Mouse (Mus musculus): ENCODE data around the gene Myo10. TPM values are rescaled to one million over a fixed set of nuclear protein-coding genes. Genes with fewer than 3 reads are reported as not detected.

Gene Myo10
- polyA plus RNA-seq, 1 experiment from 2014 or later, result 35.0 TPM

- Histone ChIP-seq H3K9me3 (no peaks in the 10 kb centered on the region), H3K4me2 (replicated peaks) (no peak overlapping the region), H3K27ac (no peak overlapping the region), H3K4me3 (no peak overlapping the region), H3K4me1 (no peaks in the 10 kb centered on the region), H3K27me3 (replicated peaks) (no peaks in the 10 kb centered on the region; the same call in 1 of the 2 replicates), H3K36me3 (no peaks in the 10 kb centered on the region), H3K9ac (no peak overlapping the region)
- WGBS, result 87% methylated on average over 7 of the region's 7 CpGs
- ATAC-seq (ENCODE audit: low FRiP score, low read depth), result no peak
These were observed 31.4 kb upstream of the Myo10 start for GRCm38 (mm10) chr15:25590891-25591290.

GRCm38 (mm10) chr15:25591964-25592363 lies 30.4 kb upstream of the Myo10 start:
- H3K27me3 ChIP-seq (replicated peaks), result no peaks in the 10 kb centered on the region; the same call in 1 of the 2 replicates
- H3K4me2 ChIP-seq (replicated peaks), result no peak overlapping the region
- no peak overlapping the region for H3K4me3 ChIP-seq
- no peak overlapping the region for H3K27ac ChIP-seq
- no peaks in the 10 kb centered on the region for H3K4me1 ChIP-seq
- no peaks in the 10 kb centered on the region for H3K36me3 ChIP-seq
- ATAC-seq (ENCODE audit: low FRiP score, low read depth), result no peak
- H3K9ac ChIP-seq, result no peak overlapping the region
- H3K9me3 ChIP-seq, result no peaks in the 10 kb centered on the region
- WGBS, result 85% methylated on average over 4 of the region's 4 CpGs

- H3K9ac ChIP-seq, result no peak overlapping the region
- no peak overlapping the region for H3K4me3 ChIP-seq
- H3K27me3 ChIP-seq (replicated peaks), result no peaks in the 10 kb centered on the region; the same call in 1 of the 2 replicates
- no peaks in the 10 kb centered on the region for H3K36me3 ChIP-seq
- no peak overlapping the region for H3K4me2 ChIP-seq (replicated peaks)
- H3K27ac ChIP-seq, result no peak overlapping the region
- no peak for ATAC-seq (ENCODE audit: low FRiP score, low read depth)
- H3K4me1 ChIP-seq, result no peaks in the 10 kb centered on the region
- H3K9me3 ChIP-seq, result no peaks in the 10 kb centered on the region
- WGBS, result 36% methylated on average over 7 of the region's 7 CpGs
These were observed 28.7 kb upstream of the Myo10 start for GRCm38 (mm10) chr15:25593469-25594150.

GRCm38 (mm10) chr15:25598313-25598712 lies 24.0 kb upstream of the Myo10 start:
- 89% methylated on average over 5 of the region's 5 CpGs for WGBS
- Histone ChIP-seq H3K4me2 (replicated peaks) (no peak overlapping the region), H3K9ac (no peak overlapping the region), H3K27ac (no peak overlapping the region), H3K4me1 (no peaks in the 10 kb centered on the region), H3K36me3 (no peaks in the 10 kb centered on the region), H3K27me3 (replicated peaks) (no peaks in the 10 kb centered on the region; the same call in 1 of the 2 replicates), H3K9me3 (no peaks in the 10 kb centered on the region), H3K4me3 (no peak overlapping the region)
- no peak for ATAC-seq (ENCODE audit: low FRiP score, low read depth)

GRCm38 (mm10) chr15:25602306-25602705 lies 20.0 kb upstream of the Myo10 start:
- no peaks in the 10 kb centered on the region for H3K36me3 ChIP-seq
- no peak overlapping the region for H3K4me3 ChIP-seq
- no peak overlapping the region for H3K4me2 ChIP-seq (replicated peaks)
- H3K27me3 ChIP-seq (replicated peaks), result no peaks in the 10 kb centered on the region
- H3K9me3 ChIP-seq, result 0 out of 2 replicates have a peak, but pooled peaks cover 4% of the 10 kb centered on the region
- no peak overlapping the region for H3K27ac ChIP-seq
- no peak for ATAC-seq (ENCODE audit: low FRiP score, low read depth)
- H3K4me1 ChIP-seq, result no peaks in the 10 kb centered on the region
- no peak overlapping the region for H3K9ac ChIP-seq
- 84% methylated on average over 8 of the region's 8 CpGs for WGBS

GRCm38 (mm10) chr15:25603286-25603685 lies 19.0 kb upstream of the Myo10 start:
- H3K4me3 ChIP-seq, result no peak overlapping the region
- H3K4me1 ChIP-seq, result no peaks in the 10 kb centered on the region
- H3K4me2 ChIP-seq (replicated peaks), result 0 out of 2 replicates have a peak overlapping the region, but pooled peaks have one; percentile 12
- 0 out of 2 replicates have a peak, but pooled peaks cover 4% of the 10 kb centered on the region for H3K9me3 ChIP-seq
- H3K27me3 ChIP-seq (replicated peaks), result no peaks in the 10 kb centered on the region
- no peak overlapping the region for H3K9ac ChIP-seq
- H3K36me3 ChIP-seq, result no peaks in the 10 kb centered on the region
- WGBS, result 51% methylated on average over 6 of the region's 6 CpGs
- no peak for ATAC-seq (ENCODE audit: low FRiP score, low read depth)
- H3K27ac ChIP-seq, result no peak overlapping the region

- Histone ChIP-seq H3K4me1 (no peaks in the 10 kb centered on the region), H3K27me3 (replicated peaks) (no peaks in the 10 kb centered on the region), H3K9me3 (0 out of 2 replicates have a peak, but pooled peaks cover 4% of the 10 kb centered on the region)
These were observed 18.1 kb upstream of the Myo10 start for GRCm38 (mm10) chr15:25604231-25604630.

GRCm38 (mm10) chr15:25605376-25605775 lies 16.9 kb upstream of the Myo10 start:
- Histone ChIP-seq H3K9ac (no peak overlapping the region), H3K27ac (no peak overlapping the region), H3K27me3 (replicated peaks) (no peaks in the 10 kb centered on the region), H3K36me3 (no peaks in the 10 kb centered on the region), H3K4me1 (no peaks in the 10 kb centered on the region), H3K9me3 (0 out of 2 replicates have a peak, but pooled peaks cover 4% of the 10 kb centered on the region), H3K4me2 (replicated peaks) (no peak overlapping the region), H3K4me3 (no peak overlapping the region)
- WGBS, result 80% methylated on average over 4 of the region's 4 CpGs
- ATAC-seq (ENCODE audit: low FRiP score, low read depth), result no peak

More at GRCm38 (mm10) chr15:25604231-25604630, 18.1 kb upstream of the Myo10 start:
- 62% methylated on average over 1 of the region's 1 CpGs for WGBS
- no peaks in the 10 kb centered on the region for H3K36me3 ChIP-seq
- H3K4me2 ChIP-seq (replicated peaks), result no peak overlapping the region
- H3K9ac ChIP-seq, result no peak overlapping the region
- ATAC-seq (ENCODE audit: low FRiP score, low read depth), result no peak
- H3K4me3 ChIP-seq, result no peak overlapping the region
- no peak overlapping the region for H3K27ac ChIP-seq

GRCm38 (mm10) chr15:25608742-25609141 lies 13.6 kb upstream of the Myo10 start:
- no peak overlapping the region for H3K4me2 ChIP-seq (replicated peaks)
- H3K36me3 ChIP-seq, result no peaks in the 10 kb centered on the region
- 73% methylated on average over 3 of the region's 3 CpGs for WGBS
- H3K4me1 ChIP-seq, result no peaks in the 10 kb centered on the region
- H3K9me3 ChIP-seq, result 0 out of 2 replicates have a peak, but pooled peaks cover 4% of the 10 kb centered on the region
- no peaks in the 10 kb centered on the region for H3K27me3 ChIP-seq (replicated peaks)
- no peak for ATAC-seq (ENCODE audit: low FRiP score, low read depth)
- no peak overlapping the region for H3K27ac ChIP-seq
- no peak overlapping the region for H3K4me3 ChIP-seq
- H3K9ac ChIP-seq, result no peak overlapping the region

- Histone ChIP-seq H3K9ac (no peak overlapping the region), H3K27ac (no peak overlapping the region), H3K4me2 (replicated peaks) (no peak overlapping the region), H3K4me1 (no peaks in the 10 kb centered on the region), H3K36me3 (no peaks in the 10 kb centered on the region), H3K27me3 (replicated peaks) (no peaks in the 10 kb centered on the region), H3K4me3 (no peak overlapping the region), H3K9me3 (0 out of 2 replicates have a peak, but pooled peaks cover under 1% of the 10 kb centered on the region)
- ATAC-seq (ENCODE audit: low FRiP score, low read depth), result no peak
- 87% methylated on average over 10 of the region's 10 CpGs for WGBS
These were observed 13.1 kb upstream of the Myo10 start for GRCm38 (mm10) chr15:25609253-25609652.

- Histone ChIP-seq H3K36me3 (no peaks in the 10 kb centered on the region), H3K9me3 (no peaks in the 10 kb centered on the region), H3K4me2 (replicated peaks) (no peak overlapping the region), H3K27me3 (replicated peaks) (no peaks in the 10 kb centered on the region), H3K4me1 (no peaks in the 10 kb centered on the region), H3K27ac (no peak overlapping the region), H3K4me3 (no peak overlapping the region), H3K9ac (no peak overlapping the region)
- ATAC-seq (ENCODE audit: low FRiP score, low read depth), result no peak
- 74% methylated on average over 6 of the region's 6 CpGs for whole genome bisulfite sequencing
These were observed 11.1 kb upstream of the Myo10 start for GRCm38 (mm10) chr15:25611178-25611577.

- no peaks in the 10 kb centered on the region for H3K36me3 ChIP-seq
- 85% methylated on average over 4 of the region's 4 CpGs for WGBS
- H3K4me1 ChIP-seq, result peaks cover 15% of the 10 kb centered on the region
- no peak overlapping the region for H3K4me3 ChIP-seq
- ATAC-seq (ENCODE audit: low FRiP score, low read depth), result no peak
- H3K27ac ChIP-seq, result no peak overlapping the region
- no peak overlapping the region for H3K9ac ChIP-seq
- H3K9me3 ChIP-seq, result no peaks in the 10 kb centered on the region
- H3K27me3 ChIP-seq (replicated peaks), result peaks cover 5% of the 10 kb centered on the region; the same call in 1 of the 2 replicates
- H3K4me2 ChIP-seq (replicated peaks), result no peak overlapping the region
These were observed 1.8 kb upstream of the Myo10 start for GRCm38 (mm10) chr15:25620560-25620959.
